Mouse (Mus musculus) thymus, postnatal 36 days (tissue): ENCODE measurements around the gene Fabp1.
A peak's percentile ranks its signal among the peaks of the same experiment; 100 is the strongest.

Source experiments
- DNase-seq, 2 experiments: peaks; one replicate each; pipeline ENCODE4 v3.0.0; 2022; ENCODE audit warnings: mixed read lengths in 2 of 2

Gene Fabp1

GRCm38 (mm10) chr6:71199612-71200011 is at the start of gene Fabp1:
Fabp1 (plus strand) TSS chr6:71199827.
- no peak for DNase-seq

GRCm38 (mm10) chr6:71151098-71151497 is 48.5 kb upstream of the Fabp1 start:
- DNase-seq = no peak

- no peak for DNase-seq
These were observed 46.1 kb upstream of the Fabp1 start for GRCm38 (mm10) chr6:71153486-71153885.

- DNase-seq = peak; percentile 44 to 73
These were observed 44.8 kb upstream of the Fabp1 start for GRCm38 (mm10) chr6:71154861-71155260.

- DNase-seq = peak; percentile 40 to 43
These were observed 42.8 kb upstream of the Fabp1 start for GRCm38 (mm10) chr6:71156674-71157326.

GRCm38 (mm10) chr6:71161290-71161689 is 38.3 kb upstream of the Fabp1 start:
- no peak for DNase-seq

GRCm38 (mm10) chr6:71162269-71162668 is 37.4 kb upstream of the Fabp1 start:
- peak; percentile 42 to 51 for DNase-seq

GRCm38 (mm10) chr6:71164394-71164793 is 35.2 kb upstream of the Fabp1 start:
- DNase-seq = peak; percentile 43 to 61

GRCm38 (mm10) chr6:71166551-71167169 is 33.0 kb upstream of the Fabp1 start:
- DNase-seq = no peak

- no peak for DNase-seq
These were observed 26.6 kb upstream of the Fabp1 start for GRCm38 (mm10) chr6:71172812-71173580.

- no peak for DNase-seq
These were observed 19.0 kb upstream of the Fabp1 start for GRCm38 (mm10) chr6:71180596-71180995.

GRCm38 (mm10) chr6:71184941-71185604 is 14.6 kb upstream of the Fabp1 start:
- DNase-seq = no peak

GRCm38 (mm10) chr6:71189578-71189977 is 10.0 kb upstream of the Fabp1 start:
- DNase-seq = no peak

GRCm38 (mm10) chr6:71190501-71190900 is 9.1 kb upstream of the Fabp1 start:
- no peak for DNase-seq

GRCm38 (mm10) chr6:71193151-71193740 is 6.4 kb upstream of the Fabp1 start:
- no peak for DNase-seq

GRCm38 (mm10) chr6:71196107-71196506 is 3.5 kb upstream of the Fabp1 start:
- DNase-seq = no peak

- DNase-seq = no peak
These were observed 1.7 kb upstream of the Fabp1 start for GRCm38 (mm10) chr6:71197636-71198535.

GRCm38 (mm10) chr6:71201925-71202324 is 2.3 kb downstream of the Fabp1 start:
- no peak for DNase-seq

GRCm38 (mm10) chr6:71203674-71204073 is 4.0 kb downstream of the Fabp1 start:
- DNase-seq = no peak

GRCm38 (mm10) chr6:71204166-71204565 is 4.5 kb downstream of the Fabp1 start:
- no peak for DNase-seq

- DNase-seq = no peak
These were observed 9.1 kb downstream of the Fabp1 start for GRCm38 (mm10) chr6:71208691-71209090.

GRCm38 (mm10) chr6:71211917-71212316 is 12.3 kb downstream of the Fabp1 start:
- DNase-seq = no peak
